Mouse (Mus musculus) neural tube, embryonic 15.5 days (tissue): ENCODE data around the gene Pfkm. TPM values are rescaled to one million over a fixed set of nuclear protein-coding genes. Genes with fewer than 3 reads are reported as not detected.

Experiments used
- ATAC-seq: fragments of 200-750 bp; cut with Nextera tagmentation; 2 replicates; pipeline ENCODE4 v1.8.0; 2017; ENCODE audit warnings: mild to moderate bottlenecking, moderate TSS enrichment, moderate library complexity; ENCODE audit not compliant: low FRiP score
- H3K27ac ChIP-seq: fragments of 300-500 bp; sonication (generic); replicated peaks from 2 replicates; pipeline ENCODE4 v1.5.1; 2015; ENCODE audit warnings: mild to moderate bottlenecking, inconsistent platforms
- H3K27me3 ChIP-seq: fragments of 300-500 bp; sonication (generic); replicated peaks from 2 replicates; pipeline ENCODE4 v1.6.1; 2015; ENCODE audit warnings: inconsistent platforms
- H3K36me3 ChIP-seq: fragments of 300-500 bp; sonication (generic); 2 replicates; pipeline ENCODE4 v1.6.1; 2015; ENCODE audit warnings: inconsistent platforms
- H3K4me1 ChIP-seq: fragments of 300-500 bp; sonication (generic); 2 replicates; pipeline ENCODE4 v1.6.1; 2015; ENCODE audit warnings: inconsistent platforms
- H3K4me2 ChIP-seq: fragments of 300-500 bp; sonication (generic); 2 replicates; pipeline ENCODE4 v1.6.1; 2015; ENCODE audit warnings: inconsistent platforms, mild to moderate bottlenecking, moderate library complexity
- H3K4me3 ChIP-seq: fragments of 300-500 bp; sonication (generic); replicated peaks from 2 replicates; pipeline ENCODE4 v1.5.1; 2015; ENCODE audit warnings: mild to moderate bottlenecking, inconsistent platforms
- H3K9ac ChIP-seq: fragments of 300-500 bp; sonication (generic); replicated peaks from 2 replicates; pipeline ENCODE4 v1.6.1; 2015; ENCODE audit warnings: mild to moderate bottlenecking, inconsistent platforms
- H3K9me3 ChIP-seq: fragments of 300-500 bp; sonication (generic); replicated peaks from 2 replicates; pipeline ENCODE4 v1.6.1; 2016; ENCODE audit warnings: inconsistent platforms
- WGBS: fragments of 180-500 bp; shearing (Covaris S2); methylation state at CpG from one replicate; pipeline ENCODE4 v1.1.7; 2015; ENCODE audit warnings: mixed read lengths; 5-methylcytosine and 5-hydroxymethylcytosine counted together
- polyA plus RNA-seq: library from polyadenylated mRNA; unstranded; fragments of >200 nt; fragmentation: Nextera tagmentation; extraction: Ambion mirVana; gene quantifications from 2 replicates; pipeline ENCODE4 v1.2.1, GENCODE M21; 2015

Gene Pfkm
- polyA plus RNA-seq, 1 experiment from 2014 or later, result 94.3 TPM

DNA sequence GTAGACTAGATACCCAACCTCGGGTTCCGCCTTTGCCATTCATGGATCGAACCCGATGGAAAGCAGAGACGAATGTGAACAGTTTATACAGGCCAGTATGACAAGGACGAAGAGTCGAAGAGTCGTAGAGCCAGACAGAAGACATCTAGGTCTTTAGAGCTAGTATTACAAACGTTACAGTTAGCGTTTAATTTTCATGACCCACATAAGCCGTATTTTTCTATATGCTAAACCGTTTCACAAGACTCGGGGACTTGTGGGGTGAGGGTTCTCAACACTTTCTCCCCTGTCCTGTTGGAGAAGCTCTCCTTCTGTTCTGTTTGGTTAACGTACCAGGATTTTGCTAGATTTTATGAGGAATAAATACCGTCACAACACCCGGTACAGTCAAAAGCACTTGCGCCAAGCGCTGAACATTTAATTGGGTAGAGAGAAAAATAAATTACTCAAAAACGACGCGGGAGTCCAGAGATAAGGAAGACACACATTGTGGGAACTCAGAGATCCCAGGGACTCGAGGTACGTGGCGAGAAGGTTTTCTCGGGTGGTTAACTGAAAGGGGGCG lies 88.3 kb downstream of the Pfkm start:
- peak overlapping the region; percentile 65 for H3K4me3 ChIP-seq
- WGBS, result 5% methylated on average over 26 of the region's 26 CpGs
- no peaks in the 10 kb centered on the region for H3K36me3 ChIP-seq
- ATAC-seq, result no peak
- peak overlapping the region; percentile 76 for H3K4me2 ChIP-seq
- peaks cover 13% of the 10 kb centered on the region for H3K4me1 ChIP-seq
- peaks cover 7% of the 10 kb centered on the region; the same call in 1 of the 2 replicates for H3K27me3 ChIP-seq
- peak overlapping the region; percentile 58 for H3K9ac ChIP-seq
- H3K9me3 ChIP-seq, result no peaks in the 10 kb centered on the region
- H3K27ac ChIP-seq, result peak overlapping the region; percentile 90

DNA sequence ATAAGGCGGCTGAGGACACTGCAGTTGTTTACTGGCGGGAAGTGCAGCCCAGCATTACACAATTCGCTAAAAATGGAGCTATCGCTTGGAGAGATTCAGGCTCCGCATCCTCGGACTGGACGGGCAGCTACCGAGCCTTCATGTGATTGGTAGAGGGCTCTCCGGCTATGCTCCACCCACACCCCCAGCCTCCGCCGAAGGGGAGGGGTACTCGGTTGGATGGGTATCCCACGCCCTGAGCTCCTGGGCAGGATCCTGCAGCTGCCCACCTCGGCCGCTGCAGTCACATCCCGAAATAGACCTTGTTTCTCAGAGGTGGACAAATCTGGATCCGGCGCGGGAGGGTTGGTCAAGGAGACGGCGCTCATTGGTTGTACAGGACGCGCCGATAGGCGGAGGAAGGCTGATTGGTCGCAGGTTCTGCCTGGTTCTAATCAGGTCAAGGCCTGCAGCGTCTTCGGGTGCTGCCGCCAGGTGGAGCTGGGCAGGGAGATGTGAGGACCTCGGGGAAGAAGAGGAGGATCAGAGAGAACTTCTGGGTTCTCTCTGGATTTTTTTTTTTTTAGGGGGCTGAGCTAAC lies 88.8 kb downstream of the Pfkm start:
- Histone ChIP-seq H3K4me1 (peaks cover 13% of the 10 kb centered on the region), H3K9ac (peak overlapping the region; percentile 58), H3K36me3 (no peaks in the 10 kb centered on the region), H3K9me3 (no peaks in the 10 kb centered on the region), H3K27me3 (peaks cover 7% of the 10 kb centered on the region; the same call in 1 of the 2 replicates), H3K4me2 (peak overlapping the region; percentile 76), H3K27ac (peak overlapping the region; percentile 90), H3K4me3 (peak overlapping the region; percentile 65)
- WGBS, result under 1% methylated on average over 30 of the region's 30 CpGs
- ATAC-seq, result peak; percentile 98

Other genes starting within 250 kb of the Pfkm start
- gene Hdac7, start 248.1 kb upstream of the Pfkm start, polyA plus RNA-seq, result 26.5 and 32.1 TPM in 2 replicates
- gene Vdr, start 182.0 kb upstream of the Pfkm start, polyA plus RNA-seq, result 0.17 and 0.63 TPM in 2 replicates
- gene Tmem106c, start 128.4 kb upstream of the Pfkm start, polyA plus RNA-seq, result 48.0 and 48.6 TPM in 2 replicates
- 33.8 and 62.9 TPM in 2 replicates for gene Col2a1, start 87.9 kb upstream of the Pfkm start, polyA plus RNA-seq
- gene Senp1, start 1.2 kb downstream of the Pfkm start, polyA plus RNA-seq, result 16.8 and 22.5 TPM in 2 replicates
- 61.9 and 62.5 TPM in 2 replicates for gene Asb8, start 73.0 kb downstream of the Pfkm start, polyA plus RNA-seq
- 98.5 and 116 TPM in 2 replicates for gene Ccdc184, start 74.6 kb downstream of the Pfkm start, polyA plus RNA-seq
- gene Olfr288, start 103.0 kb downstream of the Pfkm start, polyA plus RNA-seq, result not detected in 2 replicates
- 0.13 TPM in 1 of 2 replicates, not detected in the other for gene Gm44579, start 128.4 kb downstream of the Pfkm start, polyA plus RNA-seq
- gene Olfr287, start 128.5 kb downstream of the Pfkm start, polyA plus RNA-seq, result 0.35 and 0.46 TPM in 2 replicates
- gene Olfr286, start 141.9 kb downstream of the Pfkm start, polyA plus RNA-seq, result 0.06 TPM in 1 of 2 replicates, not detected in the other
- gene H1fnt, start 164.7 kb downstream of the Pfkm start, polyA plus RNA-seq, result not detected in 2 replicates
- gene Zfp641, start 203.6 kb downstream of the Pfkm start, polyA plus RNA-seq, result 10.3 and 11.6 TPM in 2 replicates
- gene Olfr285, start 224.8 kb downstream of the Pfkm start, polyA plus RNA-seq, result not detected in 2 replicates
- gene Olfr284, start 248.4 kb downstream of the Pfkm start, polyA plus RNA-seq, result not detected in 2 replicates